Mouse (Mus musculus) left cerebral cortex, postnatal 10 days (tissue): ENCODE measurements around the gene Tmem214. TPM values are rescaled to one million over a fixed set of nuclear protein-coding genes. Genes with fewer than 3 reads are reported as not detected.

ENCODE experiments used
- DNase-seq, 2 experiments: peaks; one replicate each; pipeline ENCODE4 v3.0.0; 2021 to 2022; ENCODE audit warnings: low spot score in 2 of 2, mixed read lengths in 1 of 2; ENCODE audit errors: extremely low spot score in 1 of 2
- intact Hi-C: fragments of 180-260 bp; cut with DNase I; formaldehyde crosslinking; loops from one replicate; pipeline ENCODE4 v1.15.1; 2025
- total RNA-seq, 2 experiments: library from RNA; stranded (reverse); gene quantifications; 2 replicates each; pipeline ENCODE4 v1.2.3; 2021

Tmem214 gene
- total RNA-seq = 10 to 100 TPM; 61.3 to 66.5 TPM

DNA sequence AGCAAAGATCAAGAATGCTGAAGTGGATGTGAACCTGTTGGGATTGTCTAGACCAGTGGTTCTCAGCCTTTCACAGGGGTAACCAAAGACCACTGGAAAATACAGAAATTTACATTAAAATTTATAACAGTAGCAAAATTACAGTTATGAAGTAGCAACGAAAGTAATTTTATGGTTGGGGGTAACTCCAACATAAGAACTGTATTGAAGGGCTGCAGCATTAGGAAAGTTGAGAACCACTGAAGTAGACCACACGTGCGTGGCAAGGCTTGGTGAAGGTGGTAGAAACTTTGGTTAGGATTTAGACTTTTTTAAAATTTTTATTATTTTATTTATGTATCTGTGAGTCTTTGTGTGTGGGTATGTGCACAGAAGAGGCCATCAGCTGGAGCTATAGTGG lies at the start of gene Tmem214:
Gene Tmem214 (plus strand): TSS at position 301 of the 400 bp plus-strand sequence.
- DNase-seq = no peak
- intact Hi-C loops = no loop called here

DNA sequence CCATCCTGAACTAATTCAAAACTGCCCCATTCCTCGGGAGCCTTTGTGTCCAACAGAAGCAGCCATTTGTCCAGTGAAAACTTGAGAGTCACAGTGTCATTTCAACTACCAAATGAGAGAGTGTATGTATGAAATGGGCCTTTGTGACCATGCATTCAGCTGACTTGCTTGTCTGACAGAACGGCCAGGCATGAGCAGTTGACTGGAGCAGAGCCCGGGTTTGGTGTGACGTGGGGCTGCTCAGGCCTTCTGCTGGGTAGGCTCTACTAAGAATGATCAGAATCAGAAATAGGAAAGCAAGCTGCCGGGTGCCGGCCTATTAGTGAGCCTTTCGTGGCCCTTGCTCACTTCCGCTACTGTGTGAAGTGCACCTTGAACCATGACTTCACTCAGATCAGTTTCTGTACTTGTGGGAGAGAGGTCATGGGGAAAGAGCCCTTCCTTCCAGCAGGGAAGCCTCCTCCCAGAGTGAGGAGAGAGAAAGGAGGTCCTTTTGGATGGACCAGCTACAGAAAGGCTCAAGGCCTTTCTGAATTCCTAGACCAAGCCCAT lies 49.0 kb upstream of the Tmem214 start:
- no peak for DNase-seq

DNA sequence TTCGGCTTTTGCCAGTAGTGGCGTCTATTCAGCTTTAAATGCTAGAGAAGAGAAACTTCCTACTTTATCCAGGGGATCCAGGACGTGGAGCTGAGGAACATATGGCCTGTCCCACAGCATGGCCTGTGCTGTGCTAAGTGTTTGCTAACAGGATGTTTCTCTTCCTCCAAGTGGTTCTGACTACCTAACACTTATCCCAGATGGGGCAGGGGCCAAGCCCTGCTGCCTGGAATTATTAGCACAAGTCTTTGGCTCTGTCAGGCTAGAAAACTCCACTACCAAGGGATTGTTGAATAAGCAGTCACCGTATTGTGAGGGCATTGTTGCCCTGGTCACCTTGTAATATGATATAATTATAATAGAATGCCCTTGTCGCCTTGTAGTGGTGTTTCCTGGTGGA lies 45.1 kb upstream of the Tmem214 start:
- DNase-seq = no peak
- intact Hi-C loops = no loop called here

More for the DNA sequence above, 49.0 kb upstream of the Tmem214 start:
- intact Hi-C loops = loop anchor here (5.0 kb wide), 1 partner anchor 38 kb away; no protein-coding TSS in a partner anchor

- DNase-seq = no peak
- intact Hi-C loops = no loop called here
Measured at GRCm38 (mm10) chr5:30823091-30823490, 44.7 kb upstream of the Tmem214 start.

GRCm38 (mm10) chr5:30824124-30824988 lies 43.5 kb upstream of the Tmem214 start:
- intact Hi-C loops = no loop called here
- DNase-seq = no peak

DNA sequence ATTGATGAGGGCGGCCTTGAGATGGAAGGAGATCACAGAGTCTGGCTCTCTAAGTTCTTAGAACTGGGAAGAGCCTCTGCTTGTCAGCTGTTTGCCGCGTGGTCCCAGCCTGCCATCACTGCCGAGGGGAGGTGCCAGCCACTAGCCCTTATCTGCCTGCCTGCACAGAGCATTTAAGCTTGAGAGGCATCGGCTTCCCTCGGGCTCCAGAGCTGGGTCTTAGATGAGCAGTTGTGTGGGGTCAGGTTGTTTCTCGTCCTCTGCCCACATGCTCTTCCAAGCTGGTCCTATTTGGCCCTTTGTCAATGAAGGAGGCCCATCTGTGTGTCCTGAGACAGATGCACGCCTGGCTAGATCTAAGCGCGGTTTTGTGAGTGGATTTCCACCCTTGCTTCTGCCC lies 42.6 kb upstream of the Tmem214 start:
- DNase-seq = no peak
- intact Hi-C loops = no loop called here

DNA sequence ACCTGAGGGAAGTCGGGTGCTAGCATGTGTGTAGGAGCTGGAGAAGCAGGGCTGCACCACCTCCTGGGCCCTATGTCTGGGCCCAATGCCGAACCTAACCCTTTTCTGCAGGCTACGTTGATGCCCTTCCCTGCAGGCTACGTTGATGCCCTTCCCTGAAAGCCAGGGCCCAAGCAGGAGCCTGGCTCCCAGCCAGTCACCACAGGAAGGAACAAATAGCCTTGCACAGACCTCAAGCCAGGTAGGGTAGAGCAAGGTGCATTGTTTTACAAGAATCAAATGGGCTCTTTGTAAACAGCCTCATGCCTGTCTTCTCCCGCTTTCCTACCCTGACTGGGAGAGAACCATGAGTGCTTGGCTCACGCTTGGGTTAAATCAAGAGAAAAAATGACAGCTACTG lies 42.0 kb upstream of the Tmem214 start:
- DNase-seq = no peak
- intact Hi-C loops = no loop called here

DNA sequence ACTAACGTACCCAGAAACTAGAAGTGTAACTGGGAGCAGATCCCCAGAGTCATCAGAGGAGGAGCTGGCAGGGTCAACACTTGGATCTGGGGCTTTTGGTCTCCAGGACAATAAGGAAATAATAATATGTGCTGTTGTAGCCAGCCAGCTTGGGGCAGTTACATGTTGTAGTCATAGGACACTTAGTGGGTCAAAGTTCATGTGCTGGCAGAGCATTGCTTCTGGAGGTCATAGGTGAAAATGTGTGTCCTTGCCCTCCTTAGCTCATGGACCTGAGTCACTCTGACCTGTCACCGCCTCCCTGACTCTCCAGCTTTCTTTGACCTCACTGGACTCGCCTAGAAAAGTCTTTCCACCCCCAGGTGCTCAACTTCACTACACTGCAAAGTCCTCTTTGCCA lies 34.4 kb upstream of the Tmem214 start:
- no peak for DNase-seq
- intact Hi-C loops = no loop called here

DNA sequence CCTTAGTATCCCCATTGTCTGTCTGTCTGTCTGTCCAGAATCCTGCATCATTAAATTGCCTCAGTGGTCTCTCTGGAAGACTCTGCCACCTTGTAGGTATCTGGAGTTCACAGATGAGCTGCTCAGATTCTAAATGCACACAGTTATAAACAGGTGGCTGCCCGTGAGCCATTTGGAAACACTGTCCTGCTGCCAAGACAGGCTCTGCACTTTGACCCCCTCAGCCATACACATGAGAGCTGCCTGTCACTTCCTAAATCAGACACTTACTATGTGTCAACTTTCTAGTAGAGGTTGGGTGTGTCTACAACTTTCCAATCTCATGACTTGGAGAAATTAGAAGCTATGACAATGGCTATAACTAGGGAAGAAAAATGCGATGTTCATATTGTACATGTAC lies 28.1 kb upstream of the Tmem214 start:
- DNase-seq = no peak
- intact Hi-C loops = no loop called here

GRCm38 (mm10) chr5:30841896-30842295 lies 25.9 kb upstream of the Tmem214 start:
- intact Hi-C loops = no loop called here

DNA sequence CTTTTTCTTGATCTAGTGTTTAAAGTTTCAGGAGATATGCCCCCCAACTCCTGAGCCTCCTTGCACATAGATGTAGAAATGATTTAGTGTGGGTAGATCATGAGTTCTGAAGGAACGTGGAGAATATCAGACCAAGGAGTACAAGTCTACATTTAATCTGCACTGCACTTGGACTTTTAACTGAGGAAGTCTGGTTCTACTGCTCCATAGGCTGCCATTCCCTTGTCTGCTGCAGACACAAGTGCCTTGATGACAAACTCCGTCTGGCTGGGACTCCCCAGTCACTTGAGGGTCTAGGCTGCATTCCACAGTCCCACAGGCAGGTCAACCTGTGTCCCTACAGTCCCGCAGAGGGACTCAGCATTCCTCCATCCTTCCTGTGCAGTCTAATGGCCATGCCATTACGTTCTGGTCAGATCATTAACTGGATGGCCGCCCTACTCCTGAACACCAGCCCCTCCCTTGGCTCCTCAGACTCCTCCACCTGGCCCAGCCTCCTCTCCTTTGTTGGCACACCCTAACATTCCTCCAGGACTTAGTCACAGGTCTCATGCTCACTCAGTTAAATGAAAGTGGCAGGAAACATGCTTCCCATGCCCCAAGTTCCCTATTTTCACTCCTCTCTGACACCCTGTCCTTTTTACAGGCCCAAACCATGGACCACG lies 17.8 kb upstream of the Tmem214 start:
- intact Hi-C loops = no loop called here
- no peak for DNase-seq

More at GRCm38 (mm10) chr5:30841896-30842295, 25.9 kb upstream of the Tmem214 start:
- DNase-seq = no peak

- DNase-seq = no peak
- intact Hi-C loops = no loop called here
Measured at GRCm38 (mm10) chr5:30850556-30850925, 17.3 kb upstream of the Tmem214 start.

DNA sequence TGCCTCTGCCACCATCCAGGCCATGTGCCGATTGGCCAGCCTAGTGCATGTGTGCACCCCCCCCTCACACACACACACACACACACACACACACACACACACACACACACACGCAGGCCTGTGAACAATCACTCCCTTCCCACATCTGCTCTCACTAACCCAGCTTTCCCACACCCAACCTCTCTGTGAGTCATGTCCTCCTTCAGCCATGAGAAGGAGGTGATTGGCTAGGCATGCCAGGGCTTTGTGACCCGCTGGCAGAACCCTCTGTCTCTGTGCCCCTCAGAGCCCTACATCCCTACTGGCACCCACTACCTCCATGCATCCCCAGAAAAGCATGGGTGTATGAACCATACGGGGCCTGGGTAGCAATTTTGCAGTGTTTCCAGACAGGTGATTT lies 14.3 kb upstream of the Tmem214 start:
- DNase-seq = no peak
- intact Hi-C loops = no loop called here

GRCm38 (mm10) chr5:30855674-30856073 lies 12.1 kb upstream of the Tmem214 start:
- intact Hi-C loops = loop anchor here (5.0 kb wide), 1 partner anchor 38 kb away; no protein-coding TSS in a partner anchor
- no peak for DNase-seq

DNA sequence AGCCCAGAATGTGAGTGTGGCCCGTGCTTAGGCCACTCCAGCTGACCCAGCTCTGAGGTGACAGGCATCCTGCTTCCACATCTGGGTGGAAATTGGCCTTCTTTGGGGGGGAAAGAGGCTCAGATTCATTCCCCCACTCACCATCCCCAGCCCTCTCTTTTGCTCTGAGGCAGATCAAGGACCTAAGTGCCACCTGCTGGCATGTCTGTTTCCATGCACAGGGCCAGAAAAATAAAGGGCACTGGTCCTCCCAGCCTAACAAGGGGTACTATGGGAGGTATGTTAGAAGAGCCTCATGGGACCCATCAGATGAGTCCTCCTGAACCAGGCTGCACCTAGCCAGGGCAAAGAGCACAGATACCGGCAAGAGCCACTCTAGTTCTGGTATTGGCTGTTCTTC lies 11.7 kb upstream of the Tmem214 start:
- no peak for DNase-seq
- intact Hi-C loops = loop anchor here (5.0 kb wide), 1 partner anchor 39 kb away; no protein-coding TSS in a partner anchor

- peak in 1 of 2 experiments; percentile 41 for DNase-seq
- intact Hi-C loops = no loop called here
Measured at GRCm38 (mm10) chr5:30863852-30864251, 4.0 kb upstream of the Tmem214 start.

DNA sequence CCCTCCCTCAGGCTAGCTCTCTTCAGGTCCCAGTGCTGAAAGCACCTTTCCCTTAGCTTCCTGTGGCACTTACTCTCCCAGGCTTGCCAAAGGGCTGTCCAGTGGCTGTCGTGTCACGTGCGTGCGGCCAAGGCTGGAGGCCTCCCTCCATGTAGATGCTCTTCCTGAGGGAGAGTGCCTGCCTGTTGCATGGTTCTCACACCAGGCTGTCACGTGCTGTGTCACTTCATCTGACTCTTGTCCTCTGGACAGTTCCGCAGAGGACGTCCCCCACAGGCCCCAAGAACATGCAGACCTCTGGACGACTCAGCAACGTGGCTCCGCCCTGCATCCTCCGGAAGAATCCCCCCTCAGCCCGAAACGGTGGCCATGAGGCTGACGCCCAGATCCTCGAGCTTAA lies 3.5 kb upstream of the Tmem214 start:
- intact Hi-C loops = no loop called here
- no peak for DNase-seq

DNA sequence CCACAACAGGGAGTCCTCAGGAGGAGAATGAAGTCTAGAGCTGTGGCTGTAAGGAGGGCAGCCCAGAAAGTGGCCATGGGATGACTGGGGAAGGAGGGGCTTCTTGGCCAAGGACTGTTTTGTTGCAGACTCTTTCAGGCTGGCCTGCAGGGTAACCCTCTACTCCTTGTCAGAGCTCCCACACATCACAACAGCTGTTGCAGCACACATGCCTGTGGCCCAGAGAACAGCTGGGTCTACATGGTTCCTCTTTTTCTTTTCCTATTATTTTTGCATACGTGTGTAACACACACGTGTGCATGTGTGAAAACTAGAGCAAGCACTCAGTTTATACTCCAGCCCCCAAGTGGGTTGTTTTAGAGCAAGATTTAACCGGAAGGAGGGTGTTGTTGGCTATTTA lies 941 bp upstream of the Tmem214 start:
- no peak for DNase-seq
- intact Hi-C loops = no loop called here

- intact Hi-C loops = no loop called here
- DNase-seq = no peak
Measured at GRCm38 (mm10) chr5:30868981-30869380, 1.2 kb downstream of the Tmem214 start.
